In the genomic region with DNA sequence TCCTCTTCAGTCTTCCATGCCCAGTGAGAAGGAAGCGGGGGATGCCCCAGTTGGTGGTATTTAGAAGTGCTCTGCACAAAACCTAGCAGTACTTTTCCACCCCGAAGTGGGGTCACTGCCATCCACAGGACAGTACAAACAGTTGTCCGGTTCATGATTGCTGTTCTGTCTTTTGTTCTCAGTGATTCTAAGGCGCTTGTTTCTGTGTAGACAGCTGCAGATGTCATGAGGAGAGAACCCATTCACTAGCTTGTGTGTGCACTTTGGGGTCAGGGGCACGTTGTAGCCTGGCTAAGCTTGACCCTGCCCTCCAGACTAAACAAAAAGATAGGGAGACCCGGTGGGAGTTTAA, we compare ENCODE assay signal across 12 mouse cellular contexts. TPM values are rescaled to one million over a fixed set of nuclear protein-coding genes. Genes with fewer than 3 reads are reported as not detected.
DNase-seq lines count a peak whose midpoint lies in the region; ATAC-seq and TF ChIP-seq lines count a peak whose summit lies in the region.
"Had no signal": no experiment of that assay in that cellular context is flagged by ENCODE, and none has a peak within 500 bp of the region (broad histone marks: within the 10 kb centered on the region; RNA-seq: fewer than 3 reads in every experiment).

No protein-coding gene starts in this region.

- no peak for ATAC-seq in intestine, embryonic 14.5 days (replicated peaks; ENCODE audit: low FRiP score, low TSS enrichment, low read depth)
- no peak for ATAC-seq in intestine, postnatal 0 days
- ATAC-seq in lung, embryonic 16.5 days (ENCODE audit: low read depth), result peak; percentile 25; the same call in 1 of the 2 replicates
- ATAC-seq in embryonic facial prominence, embryonic 11.5 days (replicated peaks; ENCODE audit: insufficient number of reproducible peaks, low FRiP score, low TSS enrichment, low read depth), result no peak
- ATAC-seq: forebrain, embryonic 15.5 days had no signal

- peak overlapping the region; percentile 34 for H3K4me2 ChIP-seq in intestine, embryonic 14.5 days (ENCODE audit: low read length)
- no peak overlapping the region for H3K4me2 ChIP-seq in intestine, postnatal 0 days (replicated peaks; ENCODE audit: low read depth)
- H3K4me2 ChIP-seq in lung, embryonic 16.5 days (ENCODE audit: low read depth, low read length), result peak overlapping the region; percentile 13
- peak overlapping the region; percentile 13; the same call in 1 of the 2 replicates for H3K4me2 ChIP-seq in embryonic facial prominence, embryonic 11.5 days (ENCODE audit: low read depth, low read length)
- H3K4me2 ChIP-seq: forebrain, embryonic 15.5 days had no signal

- no peak for TF ChIP-seq CTCF in intestine, postnatal 0 days (IDR thresholded peaks at IDR 0.05; ENCODE audit: low read depth)

- no peak overlapping the region for H3K9ac ChIP-seq in intestine, embryonic 14.5 days (ENCODE audit: low read length)
- H3K9ac ChIP-seq in intestine, postnatal 0 days (ENCODE audit: low read depth, low read length), result no peak overlapping the region
- 0 out of 2 replicates have a peak overlapping the region, but pooled peaks have one; percentile 11 for H3K9ac ChIP-seq in lung, embryonic 16.5 days (ENCODE audit: low read length)
- H3K9ac ChIP-seq in embryonic facial prominence, embryonic 11.5 days (replicated peaks; ENCODE audit: low read length), result peak overlapping the region; percentile 4; the same call in 1 of the 2 replicates
- H3K9ac ChIP-seq: forebrain, embryonic 15.5 days had no signal

- 29% methylated on average over 6 of the region's 6 CpGs for WGBS in intestine, embryonic 14.5 days
- 57% methylated on average over 6 of the region's 6 CpGs for WGBS in intestine, postnatal 0 days
- WGBS in lung, embryonic 16.5 days, result 40% methylated on average over 6 of the region's 6 CpGs
- 23% methylated on average over 6 of the region's 6 CpGs for WGBS in embryonic facial prominence, embryonic 11.5 days
- 54% methylated on average over 6 of the region's 6 CpGs for WGBS in limb, embryonic 10.5 days

- no peaks in the 10 kb centered on the region for H3K36me3 ChIP-seq in intestine, embryonic 14.5 days (ENCODE audit: control insufficient read depth, insufficient read depth, low read length)
- H3K36me3 ChIP-seq in intestine, postnatal 0 days (ENCODE audit: control insufficient read depth, insufficient read depth), result no peaks in the 10 kb centered on the region
- no peaks in the 10 kb centered on the region for H3K36me3 ChIP-seq in lung, embryonic 16.5 days (ENCODE audit: control insufficient read depth, insufficient read depth, low read length)
- no peaks in the 10 kb centered on the region for H3K36me3 ChIP-seq in embryonic facial prominence, embryonic 11.5 days (replicated peaks; ENCODE audit: control insufficient read depth, insufficient read depth, low read depth, low read length)
- 0 out of 2 replicates have a peak, but pooled peaks cover 2% of the 10 kb centered on the region for H3K36me3 ChIP-seq in limb, embryonic 10.5 days

- no peaks in the 10 kb centered on the region for H3K27me3 ChIP-seq in intestine, embryonic 14.5 days (replicated peaks; ENCODE audit: control insufficient read depth, insufficient read depth, low read length)
- H3K27me3 ChIP-seq in intestine, postnatal 0 days (replicated peaks; ENCODE audit: control insufficient read depth, insufficient read depth, low read length), result no peaks in the 10 kb centered on the region
- H3K27me3 ChIP-seq in lung, embryonic 16.5 days (ENCODE audit: control insufficient read depth, insufficient read depth, low read depth, low read length), result no peaks in the 10 kb centered on the region
- H3K27me3 ChIP-seq in embryonic facial prominence, embryonic 11.5 days (ENCODE audit: control insufficient read depth, insufficient read depth, low read length), result no peaks in the 10 kb centered on the region
- no peaks in the 10 kb centered on the region for H3K27me3 ChIP-seq in limb, embryonic 10.5 days (ENCODE audit: low read depth, poor library complexity, severe bottlenecking)
- H3K27me3 ChIP-seq: forebrain, embryonic 15.5 days had no signal

- peaks cover 31% of the 10 kb centered on the region for H3K4me1 ChIP-seq in intestine, embryonic 14.5 days (replicated peaks; ENCODE audit: control insufficient read depth, insufficient read depth, low read length)
- no peaks in the 10 kb centered on the region for H3K4me1 ChIP-seq in intestine, postnatal 0 days (replicated peaks; ENCODE audit: control insufficient read depth, insufficient read depth, low read length)
- H3K4me1 ChIP-seq in lung, embryonic 16.5 days (replicated peaks; ENCODE audit: control insufficient read depth, insufficient read depth, low read length), result peaks cover 22% of the 10 kb centered on the region
- peaks cover 16% of the 10 kb centered on the region for H3K4me1 ChIP-seq in embryonic facial prominence, embryonic 11.5 days (ENCODE audit: control insufficient read depth, insufficient read depth, low read length)
- H3K4me1 ChIP-seq in limb, embryonic 10.5 days, result peaks cover 50% of the 10 kb centered on the region

- DNase-seq in intestine, embryonic 14.5 days (ENCODE audit: low spot score), result no peak
- DNase-seq in lung, postnatal 25 days (ENCODE audit: low spot score), result no peak
- no peak for DNase-seq in embryonic facial prominence, embryonic 11.5 days (ENCODE audit: low spot score)
- DNase-seq in limb, embryonic 10.5 days (ENCODE audit: low spot score), result peak; percentile 29
- DNase-seq in urinary bladder, adult 18-20 months (ENCODE audit: low spot score in 2 of 2), result no peak
- DNase-seq: adrenal gland, adult 2 months; heart, postnatal 36 days; kidney, adult 8-10 months; right cerebral cortex, postnatal 25 days had no signal

- no peak overlapping the region for H3K27ac ChIP-seq in intestine, embryonic 14.5 days (ENCODE audit: low read depth)
- H3K27ac ChIP-seq in intestine, postnatal 0 days (ENCODE audit: low read depth, low read length), result no peak overlapping the region
- H3K27ac ChIP-seq in lung, embryonic 16.5 days (ENCODE audit: low read length), result peak overlapping the region; percentile 47; the same call in 1 of the 2 replicates
- no peak overlapping the region for H3K27ac ChIP-seq in embryonic facial prominence, embryonic 11.5 days (replicated peaks; ENCODE audit: low read depth, low read length)
- H3K27ac ChIP-seq in limb, embryonic 10.5 days, result peak overlapping the region; percentile 79
- H3K27ac ChIP-seq: forebrain, embryonic 15.5 days had no signal

- no peak overlapping the region for H3K4me3 ChIP-seq in intestine, embryonic 14.5 days (ENCODE audit: low read depth, low read length)
- no peak overlapping the region for H3K4me3 ChIP-seq in intestine, postnatal 0 days (ENCODE audit: low read depth, low read length)
- H3K4me3 ChIP-seq in lung, embryonic 16.5 days (ENCODE audit: low read length), result 0 out of 2 replicates have a peak overlapping the region, but pooled peaks have one; percentile 4
- H3K4me3 ChIP-seq in embryonic facial prominence, embryonic 11.5 days (ENCODE audit: low read depth, low read length), result no peak overlapping the region
- H3K4me3 ChIP-seq in limb, embryonic 10.5 days, result no peak overlapping the region; the same call in 1 of the 2 replicates
- H3K4me3 ChIP-seq: forebrain, embryonic 15.5 days had no signal

- no peaks in the 10 kb centered on the region for H3K9me3 ChIP-seq in intestine, embryonic 14.5 days (ENCODE audit: control insufficient read depth, low read length)
- H3K9me3 ChIP-seq in intestine, postnatal 0 days (ENCODE audit: control insufficient read depth), result no peaks in the 10 kb centered on the region
- no peaks in the 10 kb centered on the region for H3K9me3 ChIP-seq in lung, embryonic 16.5 days (ENCODE audit: control insufficient read depth, low read length)
- H3K9me3 ChIP-seq in embryonic facial prominence, embryonic 11.5 days (replicated peaks; ENCODE audit: control insufficient read depth, low read length), result no peaks in the 10 kb centered on the region
- H3K9me3 ChIP-seq in limb, embryonic 10.5 days (replicated peaks), result no peaks in the 10 kb centered on the region
- H3K9me3 ChIP-seq: forebrain, embryonic 15.5 days had no signal

RNA-seq across cellular contexts. Expression of a gene that starts 52.3 kb away (rescaled TPM):
- polyA plus RNA-seq in intestine, embryonic 14.5 days (2014; fragmentation: Nextera tagmentation; extraction: Ambion mirVana), result 8.6 and 10.2 TPM in 2 replicates
- polyA plus RNA-seq in intestine, postnatal 0 days (2015; fragmentation: Nextera tagmentation; extraction: Ambion mirVana), result 47.4 and 52.3 TPM in 2 replicates
- 2.9 and 3.1 TPM in 2 replicates for polyA plus RNA-seq in lung, embryonic 16.5 days (2015; fragmentation: Nextera tagmentation; extraction: Ambion mirVana)
- 2.4 and 2.6 TPM in 2 replicates for polyA plus RNA-seq in embryonic facial prominence, embryonic 11.5 days (2014; fragmentation: Nextera tagmentation; extraction: Ambion mirVana)
- polyA plus RNA-seq in limb, embryonic 10.5 days (2016; fragmentation: Nextera tagmentation; extraction: Ambion mirVana), result 0.15 and 0.16 TPM in 2 replicates

Comparison
In these comparisons a context has a peak if more than half of its experiments do, and no peak if none do; other contexts are left out.
1. H3K27ac ChIP-seq: peak in lung, embryonic 16.5 days (single experiment) and limb, embryonic 10.5 days (single experiment); none in intestine, embryonic 14.5 days (single experiment), intestine, postnatal 0 days (single experiment) and embryonic facial prominence, embryonic 11.5 days (single experiment).
2. H3K9ac ChIP-seq: peak in lung, embryonic 16.5 days (single experiment) and embryonic facial prominence, embryonic 11.5 days (single experiment); none in intestine, embryonic 14.5 days (single experiment) and intestine, postnatal 0 days (single experiment).